Mouse (Mus musculus) liver, adult 2 months (tissue): ENCODE results near the gene Pdlim5. TPM values are rescaled to one million over a fixed set of nuclear protein-coding genes. Genes with fewer than 3 reads are reported as not detected.

Experiments used
- DNase-seq: peaks from one replicate; pipeline ENCODE4 v3.0.0-alpha.2; 2011; ENCODE audit warnings: low read depth, low spot score; ENCODE audit errors: extremely low read depth
- H3K27ac ChIP-seq: fragments of 200-500 bp; replicated peaks from 2 replicates; pipeline ENCODE4 v1.5.1; 2012; ENCODE audit warnings: low read depth, mild to moderate bottlenecking, control low read depth, inconsistent platforms, low read length; ENCODE audit not compliant: insufficient read depth
- H3K27me3 ChIP-seq: fragments of 200-500 bp; 2 replicates; pipeline ENCODE4 v1.6.1; 2012; ENCODE audit warnings: mild to moderate bottlenecking, moderate library complexity, low read length, inconsistent platforms; ENCODE audit not compliant: control insufficient read depth, insufficient read depth
- H3K36me3 ChIP-seq: fragments of 200-500 bp; 2 replicates; pipeline ENCODE4 v1.6.1; 2012; ENCODE audit warnings: low read length, inconsistent platforms; ENCODE audit not compliant: control insufficient read depth, insufficient read depth
- H3K4me1 ChIP-seq: fragments of 200-500 bp; 2 replicates; pipeline ENCODE4 v1.6.1; 2011; ENCODE audit warnings: low read length; ENCODE audit not compliant: control insufficient read depth, insufficient read depth
- H3K4me3 ChIP-seq: fragments of 200-500 bp; 2 replicates; pipeline ENCODE4 v1.5.1; 2011; ENCODE audit warnings: low read depth, mild to moderate bottlenecking, control low read depth, low read length, moderate library complexity; ENCODE audit not compliant: insufficient read depth
- H3K79me2 ChIP-seq: fragments of 200-500 bp; 2 replicates; pipeline ENCODE4 v1.6.1; 2012; ENCODE audit warnings: inconsistent platforms, mild to moderate bottlenecking, low read length, moderate library complexity; ENCODE audit not compliant: control insufficient read depth, insufficient read depth
- H3K9ac ChIP-seq: fragments of 200-500 bp; 2 replicates; pipeline ENCODE4 v1.6.1; 2012; ENCODE audit warnings: low read depth, mild to moderate bottlenecking, control low read depth, inconsistent platforms, low read length
- CTCF ChIP-seq: fragments of 200-500 bp; IDR thresholded peaks from 2 replicates; pipeline ENCODE4 v1.5.1; 2011; ENCODE audit warnings: low read depth, low read length, control low read depth
- POLR2A ChIP-seq: fragments of 200-500 bp; IDR thresholded peaks from 2 replicates; pipeline ENCODE4 v1.6.1; 2011; ENCODE audit warnings: low read length, control low read depth; ENCODE audit not compliant: insufficient read depth; ENCODE audit errors: extremely low read depth
- WGBS: fragments of 180-500 bp; shearing (Covaris S2); methylation state at CpG from one replicate; pipeline ENCODE4 v1.1.7; 2018; 5-methylcytosine and 5-hydroxymethylcytosine counted together
- polyA plus RNA-seq: library from polyadenylated mRNA; depleted of rRNA; stranded (reverse); fragments of >200 nt; gene quantifications from 2 replicates; pipeline ENCODE4 v1.2.3, GENCODE M21; 2012
- total RNA-seq: library from RNA; depleted of rRNA; stranded (reverse); fragments of >200 nt; gene quantifications from 2 replicates; pipeline ENCODE4 v1.2.3, GENCODE M21; 2014

The Pdlim5 gene
- total and polyA plus RNA-seq, 2 experiments: 31.4 to 45.8 TPM

GRCm38 (mm10) chr3:142422229-142422628 lies 26.7 kb upstream of the Pdlim5 start:
- no peaks in the 10 kb centered on the region for H3K36me3 ChIP-seq
- DNase-seq: no peak
- 59% methylated on average over 4 of the region's 4 CpGs for WGBS

GRCm38 (mm10) chr3:142421470-142421869 lies 26.0 kb upstream of the Pdlim5 start:
- H3K36me3 ChIP-seq: no peaks in the 10 kb centered on the region
- no peak overlapping the region for H3K9ac ChIP-seq
- peak; percentile 81 for DNase-seq
- no peak overlapping the region for H3K4me3 ChIP-seq
- 0 out of 2 replicates have a peak, but pooled peaks cover 3% of the 10 kb centered on the region for H3K27me3 ChIP-seq
- no peak overlapping the region for H3K27ac ChIP-seq
- H3K4me1 ChIP-seq: no peaks in the 10 kb centered on the region; the same call in 1 of the 2 replicates
- no peak for TF ChIP-seq CTCF
- TF ChIP-seq POLR2A: no peak
- 68% methylated on average over 3 of the region's 3 CpGs for WGBS
- no peaks in the 10 kb centered on the region for H3K79me2 ChIP-seq

More at GRCm38 (mm10) chr3:142422229-142422628, 26.7 kb upstream of the Pdlim5 start:
- Histone ChIP-seq H3K27ac (no peak overlapping the region), H3K9ac (no peak overlapping the region), H3K4me1 (no peaks in the 10 kb centered on the region; the same call in 1 of the 2 replicates), H3K4me3 (no peak overlapping the region), H3K79me2 (no peaks in the 10 kb centered on the region), H3K27me3 (0 out of 2 replicates have a peak, but pooled peaks cover 3% of the 10 kb centered on the region)
- TF ChIP-seq CTCF: no peak
- TF ChIP-seq POLR2A: no peak

GRCm38 (mm10) chr3:142417996-142418395 lies 22.5 kb upstream of the Pdlim5 start:
- TF ChIP-seq CTCF (no peak), POLR2A (no peak)
- H3K36me3 ChIP-seq: no peaks in the 10 kb centered on the region
- H3K4me1 ChIP-seq: no peaks in the 10 kb centered on the region; the same call in 1 of the 2 replicates
- WGBS: 68% methylated on average over 3 of the region's 3 CpGs
- DNase-seq: no peak
- H3K9ac ChIP-seq: no peak overlapping the region
- H3K27ac ChIP-seq: no peak overlapping the region
- no peaks in the 10 kb centered on the region; the same call in 1 of the 2 replicates for H3K27me3 ChIP-seq
- no peak overlapping the region for H3K4me3 ChIP-seq
- H3K79me2 ChIP-seq: no peaks in the 10 kb centered on the region

- no peak overlapping the region for H3K4me3 ChIP-seq
- H3K4me1 ChIP-seq: no peaks in the 10 kb centered on the region
- 89% methylated on average over 4 of the region's 4 CpGs for WGBS
- H3K9ac ChIP-seq: no peak overlapping the region
- H3K79me2 ChIP-seq: no peaks in the 10 kb centered on the region
- TF ChIP-seq POLR2A (no peak), CTCF (no peak)
- no peaks in the 10 kb centered on the region; the same call in 1 of the 2 replicates for H3K27me3 ChIP-seq
- DNase-seq: no peak
- no peaks in the 10 kb centered on the region for H3K36me3 ChIP-seq
- H3K27ac ChIP-seq: no peak overlapping the region
Observed at GRCm38 (mm10) chr3:142413345-142413885, 17.9 kb upstream of the Pdlim5 start.

- Histone ChIP-seq H3K79me2 (no peaks in the 10 kb centered on the region), H3K4me3 (no peak overlapping the region), H3K4me1 (no peaks in the 10 kb centered on the region), H3K36me3 (no peaks in the 10 kb centered on the region), H3K27ac (no peak overlapping the region), H3K9ac (no peak overlapping the region), H3K27me3 (no peaks in the 10 kb centered on the region; the same call in 1 of the 2 replicates)
- no peak for TF ChIP-seq POLR2A
- TF ChIP-seq CTCF: no peak
- no peak for DNase-seq
Observed at GRCm38 (mm10) chr3:142410930-142411329, 15.4 kb upstream of the Pdlim5 start.
